Mouse (Mus musculus): ENCODE results near the gene Mrps18c. TPM values are rescaled to one million over a fixed set of nuclear protein-coding genes. Genes with fewer than 3 reads are reported as not detected.

Mrps18c gene
- polyA plus RNA-seq (2014; fragmentation: Illumina TruSeq; extraction: RNeasy Lipid Tissue Mini Kit (QIAGEN cat#74804); ENCODE audit: low read depth, low replicate concordance): 208 TPM

DNA sequence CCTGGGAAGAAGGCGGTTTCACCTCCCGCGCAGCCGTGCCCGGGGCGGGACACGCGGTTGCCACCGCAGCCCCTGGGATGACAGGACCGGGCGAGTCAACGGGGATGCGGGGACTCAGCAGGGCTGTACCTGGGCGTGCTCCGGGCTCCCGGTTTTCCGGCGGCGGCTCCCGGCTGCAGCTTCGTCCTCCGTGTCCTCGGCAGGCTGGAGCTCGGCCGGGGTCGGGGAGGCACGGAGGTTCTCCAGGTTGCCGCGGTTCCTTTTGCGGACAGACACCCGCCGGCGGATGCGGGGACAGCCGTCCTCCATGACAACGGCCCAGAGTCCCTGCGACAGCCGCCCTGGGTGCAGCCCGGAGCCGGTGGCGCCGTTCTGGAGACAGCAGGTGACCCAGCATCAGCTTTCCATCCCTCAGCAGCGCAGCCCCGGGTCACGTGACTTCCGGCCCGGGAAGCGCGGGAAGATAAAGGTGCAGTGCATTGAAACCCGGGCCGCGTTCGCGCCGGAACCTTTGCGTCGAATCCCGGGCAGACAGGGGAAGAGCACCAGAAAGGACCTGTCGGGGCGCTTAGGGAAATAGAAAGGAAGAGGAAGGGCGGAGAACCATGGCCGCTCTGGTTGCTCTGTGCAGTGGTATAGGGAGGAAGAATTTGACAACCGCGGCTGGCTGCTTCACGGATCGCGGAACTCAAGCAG lies at the start of gene Mrps18c, which contains the start of gene Helq:
Mrps18c (plus strand) TSS at position 463 of the 696 bp plus-strand sequence.
Helq (minus strand) TSS at position 434 of the 696 bp plus-strand sequence.

DNA sequence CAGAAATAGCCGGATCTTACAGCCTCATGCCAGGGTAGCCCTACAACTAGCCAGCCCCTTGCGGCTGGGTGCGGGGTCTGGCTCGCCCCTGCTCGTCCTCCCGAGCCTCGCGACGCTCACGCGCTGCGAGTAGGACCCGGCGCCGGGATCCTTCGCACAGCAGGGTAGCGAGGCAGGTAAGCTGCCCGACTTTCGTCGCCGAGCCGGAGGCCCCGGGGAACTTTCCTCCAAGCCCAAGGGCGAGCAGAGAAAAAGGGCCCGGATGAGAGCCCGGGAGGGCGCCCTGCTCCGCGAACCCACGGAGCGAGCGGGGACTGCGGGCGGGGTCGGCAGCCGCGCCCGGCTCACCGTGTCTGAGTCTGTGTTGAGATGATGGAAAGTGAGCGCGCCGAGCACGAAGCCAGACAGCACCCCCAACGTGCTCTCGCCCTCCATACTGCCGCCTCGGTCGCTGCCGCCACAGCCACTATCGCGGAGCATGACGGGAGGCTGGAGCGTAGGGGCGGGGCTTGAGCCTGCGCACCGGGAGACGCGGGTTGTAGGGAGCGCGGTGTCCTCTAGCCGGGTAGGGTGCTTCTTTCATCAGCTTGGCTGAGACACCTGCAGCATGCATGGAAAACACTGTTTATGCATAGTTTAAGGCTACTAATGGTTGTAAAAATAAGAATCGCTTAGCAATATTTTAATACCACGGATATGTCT lies 22.2 kb downstream of the Mrps18c start, which contains the start of gene Abraxas1:
Abraxas1 (minus strand) TSS at position 483 of the 702 bp plus-strand sequence.

DNA sequence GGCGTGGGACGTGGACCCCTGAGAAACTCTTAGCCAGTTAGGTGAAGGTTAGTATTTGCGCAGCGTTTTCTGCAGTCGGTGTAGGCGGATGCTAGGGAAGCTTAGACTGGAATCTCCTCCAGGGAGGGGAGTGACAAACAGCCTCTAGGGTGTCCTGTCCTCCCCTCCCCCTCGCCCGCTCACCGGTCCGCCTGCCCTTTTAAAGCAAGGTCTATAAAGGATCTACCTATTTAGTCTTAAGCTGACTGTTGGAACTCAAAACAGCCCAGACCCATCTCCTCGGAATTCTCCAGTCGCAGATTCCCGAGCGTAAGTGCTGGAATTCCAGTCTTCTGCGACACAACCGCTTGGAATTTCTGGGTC lies 47.0 kb downstream of the Mrps18c start, which contains the start of gene Gpat3:
Gpat3 (plus strand) TSS at position 229 of the 363 bp plus-strand sequence.

Other genes starting within 250 kb of the Mrps18c start
- gene Plac8, start 226.4 kb upstream of the Mrps18c start, polyA plus RNA-seq (2014; fragmentation: Illumina TruSeq; extraction: RNeasy Lipid Tissue Mini Kit (QIAGEN cat#74804); ENCODE audit: low read depth, low replicate concordance): 12.7 TPM
- 26.3 TPM for gene Coq2, start 123.5 kb upstream of the Mrps18c start, polyA plus RNA-seq (2014; fragmentation: Illumina TruSeq; extraction: RNeasy Lipid Tissue Mini Kit (QIAGEN cat#74804); ENCODE audit: low read depth, low replicate concordance)
- 0.32 TPM for gene Hpse, start 78.9 kb upstream of the Mrps18c start, polyA plus RNA-seq (2014; fragmentation: Illumina TruSeq; extraction: RNeasy Lipid Tissue Mini Kit (QIAGEN cat#74804); ENCODE audit: low read depth, low replicate concordance)
- 7.6 TPM for gene Helq, start within 50 bp of the Mrps18c start, polyA plus RNA-seq (2014; fragmentation: Illumina TruSeq; extraction: RNeasy Lipid Tissue Mini Kit (QIAGEN cat#74804); ENCODE audit: low read depth, low replicate concordance)
- gene Abraxas1, start 22.3 kb downstream of the Mrps18c start, polyA plus RNA-seq (2014; fragmentation: Illumina TruSeq; extraction: RNeasy Lipid Tissue Mini Kit (QIAGEN cat#74804); ENCODE audit: low read depth, low replicate concordance): 23.4 TPM
- 18.4 TPM for gene Gpat3, start 47.1 kb downstream of the Mrps18c start, polyA plus RNA-seq (2014; fragmentation: Illumina TruSeq; extraction: RNeasy Lipid Tissue Mini Kit (QIAGEN cat#74804); ENCODE audit: low read depth, low replicate concordance)

All from kidney, adult 10 weeks (tissue).